9 mouse cellular contexts compared by ENCODE assay signal in genomic region chr7:117630657-117631056, GRCm38 (mm10).
DNase-seq lines count a peak whose midpoint lies in the region; TF ChIP-seq lines count a peak whose summit lies in the region.
"Had no signal": no experiment of that assay in that cellular context is flagged by ENCODE, and none has a peak within 500 bp of the region (broad histone marks: within the 10 kb centered on the region; RNA-seq: fewer than 3 reads in every experiment).

No protein-coding gene starts in this region.

- intact Hi-C loops in left cerebral cortex, postnatal 14 days (cut with DNase I), result no loop called here

- no peak overlapping the region for H3K27ac ChIP-seq in cortical plate, adult 2 months (ENCODE audit: insufficient read depth, low read length)
- H3K27ac ChIP-seq: embryonic facial prominence, embryonic 13.5 days; stomach, embryonic 15.5 days had no signal

- no peak for TF ChIP-seq POLR2A in cortical plate, adult 2 months (IDR thresholded peaks at IDR 0.05; ENCODE audit: extremely low read depth, insufficient read depth, low read length)

- peak; percentile 44 for TF ChIP-seq CTCF in cortical plate, adult 2 months (IDR thresholded peaks at IDR 0.05; ENCODE audit: extremely low read depth, insufficient read depth, low read length)

- H3K4me1 ChIP-seq in cortical plate, adult 2 months (ENCODE audit: control insufficient read depth, insufficient read depth, low read length), result no peaks in the 10 kb centered on the region; the same call in 1 of the 2 replicates
- H3K4me1 ChIP-seq: embryonic facial prominence, embryonic 13.5 days; stomach, embryonic 15.5 days had no signal

- peak; percentile 31 to 33 for DNase-seq in left cerebral cortex, postnatal 14 days (ENCODE audit: low spot score in 2 of 2)
- no peak for DNase-seq in left cerebral cortex, adult 11 months (ENCODE audit: low spot score)
- DNase-seq in NIH3T3 (ENCODE audit: low read depth), result peak; percentile 2
- DNase-seq in lung, postnatal 10 days, result peak; percentile 13
- DNase-seq in thymus, postnatal 4 days, result peak; percentile 77
- no peak for DNase-seq in layer of hippocampus, adult 9-10 months (ENCODE audit: low spot score)

- no peak overlapping the region for H3K4me3 ChIP-seq in cortical plate, adult 2 months (ENCODE audit: insufficient read depth, low read length)
- H3K4me3 ChIP-seq: embryonic facial prominence, embryonic 13.5 days; stomach, embryonic 15.5 days had no signal

Comparison
In these comparisons a context has a peak if more than half of its experiments do, and no peak if none do; other contexts are left out.
1. DNase-seq: peak in left cerebral cortex, postnatal 14 days (2 of 2), NIH3T3 (single experiment), lung, postnatal 10 days (single experiment) and thymus, postnatal 4 days (single experiment); none in left cerebral cortex, adult 11 months (single experiment) and layer of hippocampus, adult 9-10 months (single experiment).